In genomic region chr2:10047758-10048436, GRCm38 (mm10) we compare ENCODE assay signal across 8 mouse cellular contexts. TPM values are rescaled to one million over a fixed set of nuclear protein-coding genes. Genes with fewer than 3 reads are reported as not detected.
DNase-seq lines count a peak whose midpoint lies in the region; ATAC-seq lines count a peak whose summit lies in the region.

No protein-coding gene starts in this region.

- WGBS in heart, embryonic 14.5 days = under 1% methylated on average over 46 of the region's 47 CpGs

- H3K36me3 ChIP-seq in heart, embryonic 14.5 days (ENCODE audit: control insufficient read depth, insufficient read depth, low read length) = no peaks in the 10 kb centered on the region
- H3K36me3 ChIP-seq in megakaryocyte, embryonic 14.5 days (replicated peaks; ENCODE audit: low read length) = no peaks in the 10 kb centered on the region

- ATAC-seq in heart, embryonic 14.5 days (ENCODE audit: insufficient number of reproducible peaks, insufficient read depth, low FRiP score, low read depth) = peak; percentile 40

- no peaks in the 10 kb centered on the region for H3K27me3 ChIP-seq in heart, embryonic 14.5 days (ENCODE audit: control insufficient read depth, insufficient read depth, low read length)
- H3K27me3 ChIP-seq in megakaryocyte, embryonic 14.5 days (replicated peaks) = no peaks in the 10 kb centered on the region

- no peaks in the 10 kb centered on the region for H3K9me3 ChIP-seq in heart, embryonic 14.5 days (ENCODE audit: control insufficient read depth, low read length)
- H3K9me3 ChIP-seq in megakaryocyte, embryonic 14.5 days = no peaks in the 10 kb centered on the region

- H3K4me2 ChIP-seq in heart, embryonic 14.5 days (ENCODE audit: low read length) = peak overlapping the region; percentile 88

- peak overlapping the region; percentile 53 to 95 for H3K4me3 ChIP-seq in heart, embryonic 14.5 days (ENCODE audit: control insufficient read depth in 1 of 2, insufficient read depth in 1 of 2, low read depth in 1 of 2, low read length in 2 of 2)
- peak overlapping the region; percentile 99 for H3K4me3 ChIP-seq in megakaryocyte, embryonic 14.5 days (replicated peaks)

- peak; percentile 19 to 38 for DNase-seq in frontal cortex, postnatal 36 days (ENCODE audit: low spot score in 2 of 2)
- no peak for DNase-seq in frontal cortex, postnatal 25 days (ENCODE audit: low spot score in 2 of 2)
- peak; percentile 60 for DNase-seq in NIH3T3 (ENCODE audit: low read depth)
- peak; percentile 67 for DNase-seq in embryo, embryonic 10.5 days (ENCODE audit: low spot score)
- DNase-seq in kidney, postnatal 10 days = peak; percentile 49
- DNase-seq in right cerebral cortex, postnatal 25 days = peak; percentile 30

- peak overlapping the region in 1 of 2 experiments; percentile 41; a peak in 1 of 4 replicates for H3K27ac ChIP-seq in heart, embryonic 14.5 days (replicated peaks in 1 of 2; ENCODE audit: control insufficient read depth in 1 of 2, insufficient read depth in 1 of 2, low read depth in 2 of 2, low read length in 2 of 2)

- peaks cover 0 to 10% of the 10 kb centered on the region in 2 experiments; a peak in 2 of 4 replicates for H3K4me1 ChIP-seq in heart, embryonic 14.5 days (ENCODE audit: control insufficient read depth in 2 of 2, insufficient read depth in 2 of 2, low read length in 2 of 2)
- H3K4me1 ChIP-seq in megakaryocyte, embryonic 14.5 days = peaks cover 23% of the 10 kb centered on the region

- H3K9ac ChIP-seq in heart, embryonic 14.5 days (ENCODE audit: low read length) = peak overlapping the region; percentile 89

RNA-seq across cellular contexts. Expression of gene Taf3, which starts 0.5 kb away (rescaled TPM):
- polyA plus RNA-seq in heart, embryonic 14.5 days (2014; fragmentation: Nextera tagmentation; extraction: Ambion mirVana) = 8.2 and 9.4 TPM in 2 replicates
- 17.0 and 19.0 TPM in 2 replicates for polyA plus RNA-seq in megakaryocyte, embryonic 14.5 days (2012; ENCODE audit: insufficient read depth, low replicate concordance)

RNA-seq across cellular contexts. Expression of gene Atp5c1, which starts 32.4 kb away (rescaled TPM):
- polyA plus RNA-seq in heart, embryonic 14.5 days (2014; fragmentation: Nextera tagmentation; extraction: Ambion mirVana) = 1,497 and 1,517 TPM in 2 replicates
- 6.9 and 17.5 TPM in 2 replicates for polyA plus RNA-seq in megakaryocyte, embryonic 14.5 days (2012; ENCODE audit: insufficient read depth, low replicate concordance)

RNA-seq across cellular contexts. Expression of gene Kin, which starts 32.5 kb away (rescaled TPM):
- 17.8 and 18.5 TPM in 2 replicates for polyA plus RNA-seq in heart, embryonic 14.5 days (2014; fragmentation: Nextera tagmentation; extraction: Ambion mirVana)
- polyA plus RNA-seq in megakaryocyte, embryonic 14.5 days (2012; ENCODE audit: insufficient read depth, low replicate concordance) = 1.9 TPM in 1 of 2 replicates, not detected in the other

Comparison
In these comparisons a context has a peak if more than half of its experiments do, and no peak if none do; other contexts are left out.
1. DNase-seq: peak in frontal cortex, postnatal 36 days (2 of 2), NIH3T3 (single experiment), embryo, embryonic 10.5 days (single experiment), kidney, postnatal 10 days (single experiment) and right cerebral cortex, postnatal 25 days (single experiment); none in frontal cortex, postnatal 25 days (0 of 2).
2. RNA of gene Atp5c1, which starts 32.4 kb away (polyA plus RNA-seq): 1,497 to 1,517 TPM in heart, embryonic 14.5 days; 6.9 to 17.5 TPM in megakaryocyte, embryonic 14.5 days; every median in the first group is over 10 times any median in the second.